Mouse (Mus musculus) cerebellum, adult 18-20 months (tissue): ENCODE results near the gene Fam206a.

Source experiments
- DNase-seq, 2 experiments: peaks; one replicate each; pipeline ENCODE4 v3.0.0; 2021

Fam206a gene

GRCm38 (mm10) chr4:56801907-56802668 lies at the start of gene Fam206a, which contains the start of gene Elp1:
TSS of gene Fam206a (plus strand) at chr4:56802345.
TSS of gene Elp1 (minus strand) at chr4:56802331.
- peak; percentile 92 to 99 for DNase-seq

- no peak for DNase-seq
Observed at GRCm38 (mm10) chr4:56756021-56756420, 46.1 kb upstream of the Fam206a start.

GRCm38 (mm10) chr4:56756966-56757600 lies 45.1 kb upstream of the Fam206a start:
- no peak for DNase-seq

GRCm38 (mm10) chr4:56757693-56758092 lies 44.5 kb upstream of the Fam206a start:
- DNase-seq, result no peak

GRCm38 (mm10) chr4:56767861-56768284 lies 34.3 kb upstream of the Fam206a start:
- DNase-seq, result no peak

DNA sequence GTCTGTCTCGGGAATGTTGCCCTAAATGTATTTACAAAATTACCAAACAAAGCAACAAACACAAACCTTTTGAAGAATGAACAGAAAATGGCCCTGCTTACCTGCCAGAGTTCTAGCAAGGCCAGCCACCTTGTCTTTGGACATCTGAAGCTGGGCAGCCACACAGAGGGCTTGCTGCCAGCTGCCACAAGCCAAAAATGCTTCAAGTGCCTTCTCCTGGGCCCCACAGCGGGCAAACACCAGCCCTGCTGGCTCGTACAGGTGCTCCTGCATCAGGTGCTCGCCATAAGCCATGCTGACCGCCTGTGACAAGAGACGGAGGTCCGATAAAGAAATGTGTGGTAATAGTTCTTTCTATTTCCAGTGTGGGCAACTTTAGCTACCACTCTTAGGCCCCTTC lies 33.2 kb upstream of the Fam206a start:
- no peak for DNase-seq

DNA sequence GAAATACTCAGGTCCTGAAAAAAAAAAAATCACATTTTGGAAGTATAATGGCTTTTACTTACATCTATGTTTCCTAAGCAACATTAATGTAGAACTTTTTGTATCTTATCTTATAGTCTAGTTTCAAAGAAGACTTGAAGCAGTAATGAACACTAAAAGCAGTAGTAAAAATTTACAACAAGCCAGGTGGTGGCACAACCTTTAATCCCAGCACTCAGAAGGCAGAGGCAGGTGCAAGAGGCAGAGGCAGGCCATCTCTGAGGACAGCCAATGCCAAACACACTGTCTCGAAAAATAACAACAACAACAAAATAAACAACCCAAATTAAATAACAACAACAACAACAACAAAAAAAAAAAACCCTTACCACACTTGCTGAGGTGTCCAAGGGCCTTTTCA lies 31.1 kb upstream of the Fam206a start:
- no peak for DNase-seq

DNA sequence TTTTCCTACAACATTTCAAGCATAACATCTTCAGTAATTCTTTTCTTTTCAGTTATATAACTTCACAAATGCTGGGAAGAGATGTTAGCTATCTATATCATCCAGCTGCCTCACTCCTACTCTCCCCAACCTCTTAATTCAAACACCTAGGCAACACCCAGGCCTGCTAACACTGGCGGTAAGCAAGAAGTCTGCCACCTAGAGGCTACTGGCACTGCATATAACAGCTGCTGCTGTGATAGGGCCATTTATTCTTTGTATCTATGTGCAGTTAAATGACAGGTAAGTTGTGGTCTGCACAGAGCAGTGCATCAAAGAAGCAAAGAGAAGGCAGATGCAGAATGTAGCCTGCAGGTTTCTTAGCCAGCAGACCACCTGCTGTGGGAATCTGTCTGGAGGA lies 10.8 kb upstream of the Fam206a start:
- no peak for DNase-seq

- no peak for DNase-seq
Observed at GRCm38 (mm10) chr4:56802669-56803150, 565 bp downstream of the Fam206a start.

GRCm38 (mm10) chr4:56809050-56809449 lies 6.9 kb downstream of the Fam206a start:
- no peak for DNase-seq

DNA sequence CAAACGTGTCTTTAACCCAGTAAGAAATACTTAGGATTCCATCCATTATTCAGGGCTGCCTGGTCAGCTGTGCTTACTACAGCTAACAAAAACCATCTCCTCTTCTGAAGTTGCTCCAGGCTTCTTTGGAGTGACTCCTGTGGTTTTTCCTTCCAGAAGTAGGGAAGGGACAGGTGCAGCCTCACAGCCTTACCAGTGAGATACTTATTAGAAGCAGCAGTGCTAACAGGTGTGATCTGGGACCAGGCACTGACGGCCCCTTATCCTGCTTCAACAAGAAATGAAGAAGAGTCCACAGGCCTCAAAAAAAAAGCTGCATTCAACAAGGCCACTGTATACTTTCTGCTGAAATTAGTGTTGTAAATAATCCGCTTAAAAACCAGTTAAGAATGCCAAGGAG lies 9.5 kb downstream of the Fam206a start:
- DNase-seq, result no peak

GRCm38 (mm10) chr4:56812096-56812495 lies 10.0 kb downstream of the Fam206a start:
- no peak for DNase-seq

- DNase-seq, result no peak
Observed at GRCm38 (mm10) chr4:56815131-56815530, 13.0 kb downstream of the Fam206a start.

GRCm38 (mm10) chr4:56820017-56820550 lies 17.9 kb downstream of the Fam206a start:
- peak in 1 of 2 experiments; percentile 25 for DNase-seq

DNA sequence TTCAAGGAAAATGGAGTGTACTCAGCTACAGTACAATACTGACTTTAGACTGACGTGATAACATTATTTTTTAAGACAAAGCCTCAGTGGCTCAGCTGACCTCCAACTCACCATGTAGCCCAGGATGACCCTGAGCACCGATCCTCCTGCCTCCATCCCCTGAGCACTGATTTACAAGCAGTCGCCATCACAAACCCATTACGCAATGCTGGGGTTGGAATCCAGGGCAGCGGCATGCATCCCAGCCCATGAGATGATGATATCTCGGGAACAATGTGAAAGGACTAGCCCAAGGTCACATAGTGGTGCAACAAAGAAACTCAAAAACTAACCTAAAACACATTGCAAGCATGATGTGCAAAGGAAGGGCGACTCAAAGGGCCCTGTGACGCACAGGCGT lies 22.1 kb downstream of the Fam206a start:
- no peak for DNase-seq

DNA sequence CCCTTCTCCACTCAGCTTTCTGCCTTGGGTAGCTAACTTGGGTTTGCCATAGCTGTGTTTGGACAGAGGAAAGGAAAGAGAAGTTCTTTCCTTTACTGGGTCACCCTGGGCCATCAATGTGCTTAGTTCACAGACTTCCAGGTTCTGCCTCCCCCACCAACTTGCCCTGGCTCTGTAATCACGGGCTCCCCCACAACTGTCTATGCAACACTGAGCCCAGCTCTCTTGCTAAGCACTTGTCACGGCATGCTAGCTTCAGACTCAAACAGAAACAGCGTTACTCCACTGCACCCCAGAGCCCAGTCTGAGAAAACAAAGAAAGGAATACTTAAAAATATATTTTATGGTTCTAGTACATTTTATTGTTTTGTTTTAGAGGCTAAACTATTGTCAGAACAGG lies 26.8 kb downstream of the Fam206a start:
- DNase-seq, result no peak

DNA sequence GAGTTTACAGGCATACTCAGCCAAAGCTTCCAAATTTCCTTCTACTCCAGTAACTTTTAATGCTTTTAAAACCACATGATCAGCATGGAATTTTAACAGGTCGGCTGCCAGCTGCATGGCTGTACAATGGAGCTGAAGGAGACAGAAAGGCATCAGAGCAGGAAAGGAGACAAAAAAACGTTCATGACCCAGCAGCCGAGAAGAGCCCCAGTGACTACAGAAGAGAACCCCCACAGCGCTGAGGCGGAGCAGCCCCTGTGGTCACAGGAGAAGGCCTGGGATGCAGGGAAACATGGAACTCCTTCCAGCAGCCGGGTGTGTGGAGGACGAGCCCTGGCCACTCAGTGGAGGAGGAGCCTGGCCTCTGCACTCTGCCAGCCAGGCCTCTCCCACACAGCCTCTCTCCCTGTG lies 27.4 kb downstream of the Fam206a start:
- no peak for DNase-seq

GRCm38 (mm10) chr4:56831013-56831609 lies 29.0 kb downstream of the Fam206a start:
- no peak for DNase-seq

DNA sequence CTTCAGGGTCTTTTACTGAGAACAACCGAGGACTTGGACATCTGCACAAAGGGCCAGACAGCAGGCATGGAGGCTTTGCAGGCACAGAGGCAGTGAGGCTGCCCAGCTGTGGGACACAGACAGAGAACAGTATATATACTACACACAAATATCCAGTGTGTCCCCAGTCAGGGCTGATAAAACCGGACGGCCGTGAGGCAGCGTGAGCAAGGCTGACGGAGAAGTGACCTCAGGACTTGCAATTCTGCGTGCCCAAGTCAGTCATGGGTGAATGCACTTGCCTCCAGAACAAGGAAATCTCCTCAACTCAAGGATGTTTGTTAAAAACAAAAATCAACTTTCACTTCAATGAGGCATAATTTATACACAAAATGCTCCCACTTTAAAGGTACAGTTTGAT lies 29.9 kb downstream of the Fam206a start:
- no peak for DNase-seq

GRCm38 (mm10) chr4:56837661-56838060 lies 35.5 kb downstream of the Fam206a start:
- DNase-seq, result no peak

DNA sequence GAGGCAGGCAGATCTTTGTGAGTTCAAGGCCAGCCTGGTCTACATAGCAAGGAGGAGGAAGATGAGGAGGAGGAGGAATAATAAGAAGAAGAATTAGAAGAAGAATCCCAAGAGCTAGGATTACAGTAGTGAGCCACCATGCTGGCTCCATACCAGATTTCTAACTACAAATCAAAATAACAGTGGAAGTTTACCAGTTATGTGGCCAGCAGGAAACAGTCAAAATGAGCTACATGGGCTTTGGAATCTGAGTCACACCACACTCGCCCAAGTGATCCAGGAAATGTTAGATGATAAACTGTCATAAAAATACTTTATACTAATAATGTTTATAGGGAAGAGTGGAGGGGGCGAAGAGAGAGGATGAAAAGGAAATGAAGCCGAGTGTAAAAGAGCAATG lies 38.2 kb downstream of the Fam206a start:
- no peak for DNase-seq

DNA sequence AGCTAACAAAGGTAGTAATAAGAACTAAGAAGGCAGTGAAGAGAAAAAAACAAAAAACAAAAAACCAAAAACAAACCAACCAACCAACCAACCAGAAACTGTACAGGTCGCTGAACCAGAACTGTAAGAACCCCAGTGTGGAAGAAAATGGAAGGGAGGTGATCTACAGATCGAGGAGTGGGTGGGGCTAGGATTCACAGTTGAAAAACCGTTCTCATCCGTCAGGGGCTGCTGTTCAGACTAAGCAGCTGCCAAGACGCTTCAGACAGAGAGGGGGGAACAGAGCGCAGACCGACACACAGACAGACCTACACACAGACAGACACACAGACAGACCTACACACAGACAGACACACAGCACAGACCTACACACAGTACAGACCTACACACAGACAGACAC lies 40.4 kb downstream of the Fam206a start:
- DNase-seq, result no peak

- DNase-seq, result no peak
Observed at GRCm38 (mm10) chr4:56843963-56844362, 41.8 kb downstream of the Fam206a start.

- no peak for DNase-seq
Observed at GRCm38 (mm10) chr4:56844911-56845310, 42.8 kb downstream of the Fam206a start.
